Mouse (Mus musculus) liver, embryonic 14.5 days (tissue): ENCODE results near the gene Klhdc3. TPM values are rescaled to one million over a fixed set of nuclear protein-coding genes. Genes with fewer than 3 reads are reported as not detected.

Experiments used
- ATAC-seq: fragments of 200-750 bp; cut with Nextera tagmentation; 2 replicates; pipeline ENCODE4 v1.8.0; 2017; ENCODE audit warnings: moderate number of reproducible peaks, mild to moderate bottlenecking, moderate library complexity; ENCODE audit not compliant: insufficient read depth
- DNase-seq, 3 experiments: peaks; one replicate each; pipeline ENCODE4 v3.0.0-alpha.2; 2012 to 2013; ENCODE audit warnings: low read depth in 3 of 3, low spot score in 3 of 3
- H3K27ac ChIP-seq: fragments of 300-500 bp; sonication (generic); 2 replicates; pipeline ENCODE4 v1.5.1; 2014; ENCODE audit warnings: moderate library complexity, mild to moderate bottlenecking, control low read depth, inconsistent platforms
- H3K27me3 ChIP-seq: fragments of 300-500 bp; sonication (generic); 2 replicates; pipeline ENCODE4 v1.6.1; 2014; ENCODE audit warnings: mild to moderate bottlenecking, low read length, moderate library complexity; ENCODE audit not compliant: control insufficient read depth, insufficient read depth
- H3K36me3 ChIP-seq: fragments of 300-500 bp; sonication (generic); replicated peaks from 2 replicates; pipeline ENCODE4 v1.6.1; 2014; ENCODE audit warnings: low read depth; ENCODE audit not compliant: control insufficient read depth, insufficient read depth
- H3K4me1 ChIP-seq, 2 experiments: fragments of 200-500 bp in 1 of 2; fragments of 300-500 bp in 1 of 2; sonication (generic) in 1 of 2; replicated peaks; 2 replicates each; pipeline ENCODE4 v1.6.1; 2012 to 2014; ENCODE audit warnings: antibody characterized with exemption in 1 of 2, inconsistent platforms in 1 of 2, low read length in 1 of 2; ENCODE audit not compliant: control insufficient read depth in 2 of 2, insufficient read depth in 2 of 2
- H3K4me2 ChIP-seq: fragments of 300-500 bp; sonication (generic); 2 replicates; pipeline ENCODE4 v1.6.1; 2014; ENCODE audit warnings: low read depth, mild to moderate bottlenecking, control low read depth, moderate library complexity
- H3K4me3 ChIP-seq, 2 experiments: fragments of 200-500 bp in 1 of 2; fragments of 300-500 bp in 1 of 2; sonication (generic) in 1 of 2; 2 replicates each; pipeline ENCODE4 v1.5.1; 2012 to 2014; ENCODE audit warnings: low read depth in 2 of 2, low read length in 2 of 2, mild to moderate bottlenecking in 2 of 2, control low read depth in 1 of 2, inconsistent platforms in 1 of 2, moderate library complexity in 1 of 2; ENCODE audit not compliant: insufficient read depth in 1 of 2
- H3K9ac ChIP-seq: fragments of 300-500 bp; sonication (generic); replicated peaks from 2 replicates; pipeline ENCODE4 v1.6.1; 2014; ENCODE audit warnings: mild to moderate bottlenecking, control low read depth, moderate library complexity
- H3K9me3 ChIP-seq: fragments of 300-500 bp; sonication (generic); 2 replicates; pipeline ENCODE4 v1.6.1; 2016; ENCODE audit warnings: low read length, mixed read lengths; ENCODE audit not compliant: control insufficient read depth
- CTCF ChIP-seq: IDR thresholded peaks from 2 replicates; pipeline ENCODE4 v1.5.1; 2016; ENCODE audit warnings: antibody characterized with exemption, low read depth, control low read depth
- EP300 ChIP-seq: IDR thresholded peaks from 2 replicates; pipeline ENCODE4 v1.6.1; 2016; ENCODE audit warnings: antibody characterized with exemption, low read depth
- WGBS: fragments of 180-500 bp; shearing (Covaris S2); extraction: QIAGEN DNeasy Blood & Tissue Kit; methylation state at CpG from one replicate; pipeline ENCODE4 v1.1.7; 2014; ENCODE audit not compliant: insufficient replicate concordance; 5-methylcytosine and 5-hydroxymethylcytosine counted together
- polyA plus RNA-seq, 2 experiments: library from polyadenylated mRNA; depleted of rRNA in 1 of 2; stranded (reverse) in 1 of 2; unstranded in 1 of 2; fragments of >200 nt; fragmentation: Nextera tagmentation in 1 of 2; extraction: Ambion mirVana in 1 of 2; gene quantifications; 2 replicates each; pipeline versions ENCODE4 v1.2.1 to v1.2.3; 2012 to 2014

The Klhdc3 gene
- polyA plus RNA-seq, 2 experiments, result 40.2 to 46.3 TPM

DNA sequence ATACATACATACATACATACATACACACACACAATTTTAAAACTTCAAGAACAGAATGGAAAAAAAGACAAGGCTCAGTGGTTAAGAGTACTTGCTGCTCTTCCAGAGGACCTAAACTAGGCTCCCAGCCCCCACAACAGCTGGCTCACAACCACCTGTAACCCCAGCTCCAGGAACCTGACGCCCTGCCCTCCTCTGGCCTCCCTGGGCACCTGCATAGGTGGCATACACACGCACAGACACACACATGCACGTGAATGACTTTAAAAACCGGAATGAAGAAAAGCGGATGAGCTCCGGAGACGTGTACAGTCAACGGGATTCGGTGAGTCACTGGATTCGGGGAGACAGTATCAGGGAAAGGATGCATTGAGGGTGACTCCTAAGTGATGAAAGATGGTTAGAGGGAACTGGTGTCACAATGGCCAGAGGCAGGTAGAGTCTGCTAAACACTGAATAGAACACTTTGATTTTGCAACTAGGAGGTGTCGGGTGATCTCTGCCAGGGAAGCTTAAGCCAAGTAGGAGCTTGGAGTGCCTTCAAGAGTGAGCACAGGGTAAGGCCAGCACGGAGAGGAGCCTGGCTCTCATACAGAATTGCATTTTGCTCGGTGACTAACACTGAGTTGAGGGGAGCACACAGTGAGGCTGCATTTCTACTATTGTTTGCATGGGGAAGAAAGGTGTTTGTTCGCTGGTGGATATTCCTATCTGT lies 25.8 kb upstream of the Klhdc3 start:
- 82% methylated on average over 14 of the region's 14 CpGs for WGBS
- no peak overlapping the region for H3K27ac ChIP-seq
- TF ChIP-seq EP300, result no peak
- 0 out of 2 replicates have a peak, but pooled peaks have one; percentile 2 for TF ChIP-seq CTCF
- H3K9me3 ChIP-seq, result no peaks in the 10 kb centered on the region
- no peak for ATAC-seq
- no peaks in the 10 kb centered on the region for H3K36me3 ChIP-seq
- H3K9ac ChIP-seq, result no peak overlapping the region
- H3K27me3 ChIP-seq, result no peaks in the 10 kb centered on the region
- peaks cover 4 to 23% of the 10 kb centered on the region in 2 experiments for H3K4me1 ChIP-seq
- DNase-seq, result no peak
- no peak overlapping the region for H3K4me2 ChIP-seq
- H3K4me3 ChIP-seq, result no peak overlapping the region

DNA sequence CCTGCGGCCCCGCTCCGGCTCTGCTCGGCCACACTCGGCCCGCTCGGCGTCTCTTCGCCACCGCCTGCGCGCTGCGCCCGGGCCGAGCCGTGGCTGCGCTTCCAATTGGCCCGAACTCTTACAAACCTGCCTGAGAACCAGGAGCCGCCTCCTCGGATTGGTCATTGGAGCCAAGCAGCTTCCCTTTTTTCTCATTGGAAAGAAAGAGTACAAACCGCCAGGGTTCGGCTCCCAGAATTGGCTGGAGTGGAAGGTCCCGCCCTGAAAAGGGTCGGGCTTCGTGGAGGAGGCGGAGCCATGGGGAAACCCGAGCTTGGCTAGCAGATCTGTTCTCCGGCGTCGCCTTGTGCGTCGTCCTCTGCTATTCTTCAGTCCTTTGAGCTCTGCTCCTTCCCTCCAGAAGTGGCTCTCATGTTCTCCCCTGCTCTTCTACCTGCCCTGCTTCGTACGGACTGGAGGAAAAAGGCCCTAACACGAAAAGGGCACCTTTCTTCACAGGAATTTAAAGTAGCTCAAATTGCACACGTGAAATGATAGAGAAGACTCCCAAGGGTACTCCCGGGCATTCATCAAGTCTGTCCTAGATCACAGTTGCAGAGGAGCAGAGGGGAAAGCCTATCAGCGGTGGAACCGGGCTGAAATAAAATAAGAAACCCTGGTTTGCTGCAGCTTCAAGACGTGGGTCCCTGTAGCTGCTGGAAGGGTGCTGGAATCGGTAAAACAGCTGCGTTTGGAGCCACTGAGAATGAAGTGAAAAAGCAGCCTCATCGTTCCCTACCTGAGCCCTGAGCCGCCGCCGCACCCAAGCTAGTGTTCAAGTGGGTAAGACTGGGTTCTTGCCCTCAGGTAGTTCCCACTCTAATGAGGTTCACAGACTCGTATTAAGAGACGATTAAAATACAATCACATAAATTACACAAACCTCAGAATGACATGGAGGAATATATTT lies 24.4 kb upstream of the Klhdc3 start, which contains the start of gene Ppp2r5d:
Ppp2r5d (minus strand) TSS at position 225 of the 949 bp plus-strand sequence.
- Histone ChIP-seq H3K4me2 (peak within 1 kb of the TSS; percentile 73), H3K9ac (peak within 1 kb of the TSS; percentile 83), H3K27ac (peak within 1 kb of the TSS; percentile 58), H3K9me3 (no peaks in the 10 kb centered on the region), H3K4me1 (peaks cover 4 to 23% of the 10 kb centered on the region in 2 experiments), H3K4me3 (peak within 1 kb of the TSS; percentile 82 to 94), H3K27me3 (no peaks in the 10 kb centered on the region), H3K36me3 (no peaks in the 10 kb centered on the region)
- peak; percentile 95 for ATAC-seq
- 2% methylated on average over 48 of the region's 48 CpGs for WGBS
- TF ChIP-seq CTCF (no peak), EP300 (no peak)
- peak; percentile 98 to 99 (median 98) for DNase-seq

DNA sequence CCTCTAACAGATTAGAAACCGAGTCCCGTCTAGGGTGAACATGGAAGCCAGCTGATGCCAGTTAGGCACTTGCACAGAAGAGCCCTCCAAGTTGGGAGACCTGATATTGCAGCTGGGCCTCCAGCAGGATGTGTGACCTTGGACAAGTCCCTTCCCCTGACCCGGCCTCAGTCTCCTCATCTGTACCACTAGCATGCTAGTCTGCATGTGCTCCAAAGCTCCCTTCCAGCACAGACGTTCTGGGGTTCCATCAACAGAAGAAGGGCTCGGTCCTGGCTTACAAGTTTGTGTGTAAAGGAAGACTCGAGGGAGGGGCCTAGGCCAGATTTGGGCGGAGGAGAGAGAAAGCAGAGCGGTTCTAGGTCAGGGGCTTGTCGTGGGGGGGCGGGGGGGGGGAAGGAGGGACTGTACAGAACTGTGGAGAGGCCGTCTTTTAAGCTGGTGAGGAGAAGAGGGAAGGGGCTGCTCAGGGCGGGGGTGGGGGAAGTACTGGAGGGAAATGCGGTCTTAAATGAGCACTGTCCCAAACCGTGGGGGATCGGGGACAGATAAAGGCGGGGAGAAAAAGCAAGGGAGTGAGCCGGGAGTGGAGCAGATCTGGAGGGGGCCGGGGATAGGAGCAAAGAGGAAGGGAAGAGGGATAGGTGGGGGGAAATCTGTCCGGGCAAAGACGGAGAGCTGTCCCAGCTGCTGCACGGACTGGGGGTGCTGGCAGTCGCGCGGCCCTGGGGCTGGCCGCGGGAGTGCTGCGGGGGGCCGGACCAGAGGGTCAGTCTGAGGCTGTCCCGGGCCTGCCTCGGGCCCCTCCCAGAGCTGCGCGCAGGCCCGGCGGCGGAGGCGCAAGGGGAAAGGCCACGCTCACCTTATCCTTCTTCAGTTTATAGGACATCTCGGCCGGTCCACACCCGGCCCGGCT lies 23.5 kb upstream of the Klhdc3 start:
- Histone ChIP-seq H3K4me3 (peak overlapping the region; percentile 82 to 94), H3K27me3 (no peaks in the 10 kb centered on the region), H3K4me2 (peak overlapping the region; percentile 73), H3K9ac (peak overlapping the region; percentile 83), H3K27ac (peak overlapping the region; percentile 57), H3K36me3 (no peaks in the 10 kb centered on the region), H3K9me3 (no peaks in the 10 kb centered on the region), H3K4me1 (peaks cover 4 to 23% of the 10 kb centered on the region in 2 experiments)
- WGBS, result 3% methylated on average over 40 of the region's 41 CpGs
- ATAC-seq (peak; percentile 65; the same call in 1 of the 2 replicates), DNase-seq (no peak)
- no peak for TF ChIP-seq CTCF
- no peak for TF ChIP-seq EP300

DNA sequence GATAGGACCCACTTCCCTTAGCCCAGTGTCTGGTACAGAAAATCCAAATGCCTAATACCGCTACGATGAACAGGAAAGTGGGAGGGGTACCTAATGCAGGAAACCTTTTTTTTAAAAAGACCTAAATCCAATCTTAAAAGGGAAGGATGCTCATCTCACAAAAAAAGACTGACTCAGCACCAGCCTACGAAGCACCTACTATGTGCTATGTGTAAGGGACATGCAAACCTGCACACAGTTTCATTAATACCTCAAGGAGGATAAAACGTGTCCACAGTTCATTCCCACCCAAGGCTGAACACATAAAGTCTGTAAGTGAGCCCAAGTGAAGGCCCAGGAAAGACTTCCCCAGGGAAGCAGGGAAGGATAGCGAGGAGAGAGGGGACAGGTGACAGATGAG lies 21.8 kb upstream of the Klhdc3 start:
- TF ChIP-seq EP300 (no peak), CTCF (no peak)
- Histone ChIP-seq H3K9ac (no peak overlapping the region), H3K4me1 (peaks cover 4 to 23% of the 10 kb centered on the region in 2 experiments), H3K9me3 (no peaks in the 10 kb centered on the region), H3K27ac (no peak overlapping the region), H3K4me2 (no peak overlapping the region), H3K4me3 (no peak overlapping the region), H3K36me3 (no peaks in the 10 kb centered on the region), H3K27me3 (no peaks in the 10 kb centered on the region)
- ATAC-seq (no peak), DNase-seq (no peak)
- 88% methylated on average over 5 of the region's 5 CpGs for WGBS
